Mouse (Mus musculus) CD8-positive naive resting alpha-beta T cell, adult 2 months (primary cell): ENCODE results near the gene Kat6b.

ENCODE experiments used
- DNase-seq, 2 experiments: peaks; one replicate each; pipeline ENCODE4 v3.0.0; 2022; ENCODE audit warnings: low read depth in 2 of 2, low spot score in 2 of 2

Kat6b gene

DNA sequence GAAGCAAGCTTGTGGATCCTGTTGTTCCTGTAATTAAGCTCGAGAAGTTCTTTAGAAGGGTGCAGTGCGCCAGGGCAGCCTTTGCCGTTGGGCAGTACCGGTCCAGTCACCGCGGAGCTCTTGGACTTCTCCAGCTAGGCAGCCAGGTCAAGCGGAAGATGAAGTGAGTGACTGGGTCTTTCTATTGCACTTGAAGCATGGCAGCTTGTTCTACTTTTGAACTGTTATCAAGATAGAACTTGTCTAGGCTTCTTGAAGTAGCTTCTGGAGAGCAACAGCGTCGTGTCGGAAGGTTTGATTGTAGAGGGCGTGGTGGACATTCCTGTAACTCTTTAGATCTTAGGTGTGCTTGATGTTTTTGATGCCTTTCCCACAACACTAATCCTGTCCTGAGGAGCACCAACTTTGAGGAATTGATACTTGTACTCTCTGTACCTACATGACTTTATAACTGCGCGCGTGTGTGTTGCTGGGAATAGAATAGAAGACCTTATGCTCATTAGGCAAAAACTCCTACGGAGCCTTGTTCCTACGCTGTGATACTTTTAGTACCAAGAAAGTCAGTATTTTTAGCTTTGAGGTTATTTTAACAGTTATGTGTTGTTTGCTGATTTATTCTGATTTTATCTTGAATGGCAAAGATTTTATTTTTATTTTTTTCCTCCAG, 41.2 kb downstream of the Kat6b start:
- DNase-seq: no peak

- DNase-seq: peak; percentile 31 to 46
These were observed 42.0 kb downstream of the Kat6b start for GRCm38 (mm10) chr14:21523234-21523633.

GRCm38 (mm10) chr14:21523851-21524441, 42.7 kb downstream of the Kat6b start:
- DNase-seq: no peak

GRCm38 (mm10) chr14:21525674-21526073, 44.4 kb downstream of the Kat6b start:
- no peak for DNase-seq

DNA sequence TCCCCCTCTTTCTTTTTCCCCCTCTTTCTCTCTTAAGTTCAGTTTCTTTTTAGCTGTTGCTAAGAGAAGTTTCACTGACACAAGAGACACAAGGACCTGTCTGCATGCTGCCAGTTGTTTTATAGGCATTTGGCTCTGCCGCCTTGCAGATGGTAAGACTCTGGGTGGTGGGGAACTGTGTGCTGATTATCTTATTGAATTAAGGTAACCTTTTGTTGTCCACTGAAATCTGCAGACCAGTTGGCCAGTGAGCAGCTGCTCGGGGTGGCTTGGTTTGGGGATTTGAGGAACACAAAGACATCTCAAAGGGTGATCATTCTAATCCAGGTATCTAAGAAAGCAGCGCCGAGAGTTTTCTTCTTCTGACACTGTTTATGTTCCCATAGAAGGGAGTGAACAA, 52.3 kb downstream of the Kat6b start:
- no peak for DNase-seq

GRCm38 (mm10) chr14:21534066-21534465, 52.8 kb downstream of the Kat6b start:
- no peak for DNase-seq

GRCm38 (mm10) chr14:21534542-21535272, 53.5 kb downstream of the Kat6b start:
- no peak for DNase-seq

DNA sequence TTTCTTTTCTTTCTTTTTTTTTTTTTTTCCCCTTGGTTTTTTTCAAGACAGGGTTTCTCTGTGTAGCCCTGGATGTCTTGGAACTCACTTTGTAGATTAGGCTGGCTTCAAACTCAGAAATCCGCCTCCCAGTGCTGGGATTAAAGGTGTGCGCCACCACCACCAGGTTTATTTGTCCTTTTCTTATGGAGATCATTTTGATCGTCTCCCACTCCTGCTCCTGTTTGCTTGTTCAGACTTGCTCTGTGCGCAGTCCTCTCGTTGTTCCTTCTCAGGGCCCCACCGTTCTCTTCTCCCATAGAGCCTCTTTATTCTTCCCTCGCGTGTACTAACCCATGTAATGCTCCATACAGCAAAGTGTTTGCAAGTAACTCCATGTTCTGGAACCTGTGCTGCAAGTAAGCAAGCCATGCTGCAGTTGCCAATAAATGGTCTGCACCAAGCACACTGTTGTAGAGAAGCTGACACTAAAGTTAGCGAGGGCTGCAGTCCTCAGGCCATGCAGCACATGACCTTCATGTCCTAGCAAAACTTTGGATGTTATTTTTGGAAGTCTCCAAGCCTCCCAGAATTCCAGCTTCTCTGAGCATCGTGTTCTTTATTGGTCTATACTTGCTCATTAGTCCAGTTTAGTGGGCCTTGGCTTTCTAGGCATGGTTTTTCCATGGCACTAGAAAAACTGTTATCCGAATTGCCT, 55.4 kb downstream of the Kat6b start:
- DNase-seq: no peak

DNA sequence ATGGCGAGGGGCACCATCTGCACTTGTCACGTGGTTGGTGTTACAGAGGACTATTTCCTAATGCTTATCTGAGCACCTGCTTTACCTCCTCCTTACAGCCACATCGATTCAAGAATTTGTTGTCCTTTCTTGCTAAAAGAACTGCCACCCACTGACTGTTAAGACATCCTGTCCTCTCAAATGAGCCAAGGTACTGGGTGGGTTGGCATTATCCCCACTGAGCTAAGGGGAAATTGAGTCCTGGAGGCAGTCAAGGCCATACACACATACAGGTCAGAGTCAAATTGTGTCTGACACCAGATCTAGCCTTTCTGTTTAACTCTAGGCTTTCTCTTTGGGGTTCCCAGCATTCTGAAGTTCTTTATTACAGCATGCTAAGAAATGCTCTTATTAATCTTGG, 56.6 kb downstream of the Kat6b start:
- DNase-seq: no peak

- DNase-seq: no peak
These were observed 58.5 kb downstream of the Kat6b start for GRCm38 (mm10) chr14:21539731-21540130.

DNA sequence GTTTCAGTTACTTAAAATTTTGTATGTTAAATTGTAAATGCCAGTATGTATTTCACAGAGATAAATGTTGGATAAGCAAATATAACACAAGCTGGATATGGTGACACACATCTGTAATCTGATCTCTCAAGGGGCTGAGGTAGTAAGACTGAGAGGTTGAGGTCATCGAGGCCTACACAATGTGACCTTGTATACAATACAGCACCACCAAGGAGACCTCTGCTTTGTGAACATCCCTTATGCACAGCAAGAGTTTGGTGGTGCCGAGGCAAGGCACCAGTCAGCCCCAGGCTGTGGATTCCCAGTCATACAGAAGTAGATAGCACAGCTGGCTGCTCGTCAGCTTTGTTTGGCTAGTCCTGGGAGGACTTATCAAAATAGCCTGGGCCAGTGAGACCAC, 59.1 kb downstream of the Kat6b start:
- DNase-seq: no peak

- DNase-seq: no peak
These were observed 64.3 kb downstream of the Kat6b start for GRCm38 (mm10) chr14:21545529-21545928.

DNA sequence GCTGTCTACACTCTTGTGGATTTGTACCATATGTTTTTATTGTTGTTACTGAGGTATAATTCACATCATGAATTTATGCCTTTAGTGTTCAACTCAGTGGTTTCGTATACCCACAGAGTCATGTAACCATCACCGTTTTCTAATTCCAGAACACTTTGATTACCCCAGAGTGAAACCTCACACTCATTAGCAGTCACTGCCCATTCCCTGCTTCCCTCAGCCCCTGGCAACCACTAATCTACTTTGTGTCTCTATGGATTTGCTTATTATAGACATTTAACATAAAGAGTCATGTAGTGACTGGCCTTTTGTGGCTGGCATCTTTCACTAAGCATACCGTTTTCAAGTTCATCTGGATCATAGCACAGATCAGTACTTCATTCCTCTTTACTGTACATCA, 65.1 kb downstream of the Kat6b start:
- DNase-seq: no peak

DNA sequence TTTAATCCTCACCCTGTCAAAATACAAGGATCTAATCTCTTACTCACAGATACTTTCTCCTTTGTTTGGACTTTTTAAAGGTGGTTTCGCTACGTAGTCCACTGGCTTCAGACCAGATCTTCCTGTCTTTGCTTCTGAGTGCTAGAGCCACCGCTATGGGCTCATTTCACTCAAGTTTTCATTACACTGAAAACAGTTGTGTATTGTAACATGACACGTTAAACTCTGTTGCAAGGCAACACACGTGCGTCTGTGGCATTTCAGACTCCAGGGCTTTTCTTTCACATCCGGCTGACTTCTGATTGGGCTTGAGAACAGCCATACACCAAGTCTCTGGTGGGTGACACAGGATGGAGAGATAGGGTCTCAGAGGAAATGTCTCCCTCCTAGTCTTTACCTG, 66.1 kb downstream of the Kat6b start:
- DNase-seq: no peak

DNA sequence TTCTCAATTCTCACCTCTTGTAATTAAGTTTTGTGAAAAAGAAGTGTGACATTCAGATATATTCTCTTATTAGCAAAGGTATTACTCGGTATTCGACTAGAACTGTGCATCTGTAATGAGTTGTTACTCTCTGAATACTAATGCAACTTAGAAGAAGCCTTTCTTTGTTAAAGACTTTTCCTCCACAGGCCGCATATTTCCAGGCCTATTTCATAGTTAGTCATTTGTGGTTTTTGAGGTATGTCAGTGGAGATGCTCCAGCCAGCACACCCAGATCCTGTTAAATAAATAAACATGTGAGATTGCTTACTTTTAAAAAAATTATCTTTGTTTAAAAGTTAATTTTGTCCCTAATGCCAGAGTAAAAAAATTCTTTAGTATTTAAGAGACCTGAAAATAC, 66.7 kb downstream of the Kat6b start:
- no peak for DNase-seq

GRCm38 (mm10) chr14:21548952-21549607, 67.8 kb downstream of the Kat6b start:
- DNase-seq: no peak

- no peak for DNase-seq
These were observed 68.4 kb downstream of the Kat6b start for GRCm38 (mm10) chr14:21549608-21550115.

- no peak for DNase-seq
These were observed 69.3 kb downstream of the Kat6b start for GRCm38 (mm10) chr14:21550576-21550975.

- DNase-seq: no peak
These were observed 70.4 kb downstream of the Kat6b start for GRCm38 (mm10) chr14:21551655-21552054.

DNA sequence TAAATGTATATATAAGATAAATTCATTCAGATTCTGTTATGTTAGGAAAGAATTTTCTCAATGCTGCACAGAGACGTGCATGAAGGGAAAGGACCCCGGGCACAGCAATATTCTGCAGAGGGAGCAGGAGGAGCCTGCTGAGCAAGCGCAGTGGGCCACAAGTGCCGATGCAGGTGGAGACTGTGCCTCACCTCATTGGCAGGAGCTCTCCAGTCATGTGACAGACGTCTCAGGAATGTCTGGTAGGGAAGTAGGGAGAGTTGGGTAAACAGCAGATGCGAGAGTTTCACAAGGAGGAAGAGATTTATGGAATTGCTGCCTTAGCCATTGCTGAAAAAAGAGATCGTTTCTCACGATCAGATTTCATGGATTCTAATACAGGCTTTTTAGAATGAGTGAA, 71.7 kb downstream of the Kat6b start:
- DNase-seq: no peak

GRCm38 (mm10) chr14:21554046-21554445, 72.8 kb downstream of the Kat6b start:
- no peak for DNase-seq
